ENCODE assay signal across 17 mouse cellular contexts in the genomic region with DNA sequence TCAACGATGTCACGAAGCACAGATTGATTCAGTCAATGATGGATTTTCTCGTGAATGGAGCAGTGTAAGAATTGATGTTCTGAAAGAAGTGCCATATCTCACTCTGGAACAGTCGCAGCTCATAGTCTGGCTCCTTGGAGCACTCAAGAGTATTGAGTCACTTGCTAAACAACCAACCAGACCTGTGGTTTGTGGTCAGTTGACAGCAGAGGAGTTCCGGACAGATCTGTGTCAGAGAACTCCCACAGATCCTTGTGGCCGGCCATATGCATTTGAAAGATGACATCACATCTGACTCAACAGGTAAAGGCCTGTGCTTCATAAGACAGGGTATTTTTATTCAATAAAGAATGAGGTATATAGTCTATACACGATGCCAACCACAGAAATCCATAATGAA. TPM values are rescaled to one million over a fixed set of nuclear protein-coding genes. Genes with fewer than 3 reads are reported as not detected.
"Had no signal": no experiment of that assay in that cellular context is flagged by ENCODE, and none has a peak within 500 bp of the region (broad histone marks: within the 10 kb centered on the region; RNA-seq: fewer than 3 reads in every experiment).

No protein-coding gene starts in this region.

- H3K27me3 ChIP-seq: limb, embryonic 13.5 days; midbrain, embryonic 15.5 days; neural tube, embryonic 12.5 days had no signal

- H3K4me2 ChIP-seq: limb, embryonic 13.5 days; midbrain, embryonic 11.5 days; midbrain, embryonic 15.5 days; neural tube, embryonic 12.5 days had no signal

- H3K4me1 ChIP-seq: limb, embryonic 13.5 days; midbrain, embryonic 15.5 days; neural tube, embryonic 12.5 days had no signal

- DNase-seq: kidney, adult 2 months; kidney, postnatal 36 days; left cerebral cortex, postnatal 4 days; lung, adult 2 months; lung, postnatal 36 days had no signal

- H3K36me3 ChIP-seq: limb, embryonic 13.5 days; midbrain, embryonic 15.5 days had no signal

- H3K4me3 ChIP-seq: limb, embryonic 13.5 days; megakaryocyte, embryonic 14.5 days; midbrain, embryonic 15.5 days; neural tube, embryonic 12.5 days had no signal

- H3K27ac ChIP-seq: kidney, postnatal 0 days; limb, embryonic 13.5 days; liver, embryonic 14.5 days; midbrain, embryonic 15.5 days; neural tube, embryonic 12.5 days; stomach, postnatal 0 days had no signal

- H3K9ac ChIP-seq: limb, embryonic 13.5 days; liver, embryonic 14.5 days; midbrain, embryonic 15.5 days; neural tube, embryonic 12.5 days had no signal

- ATAC-seq: lung, postnatal 0 days; midbrain, embryonic 15.5 days had no signal

- H3K9me3 ChIP-seq: limb, embryonic 13.5 days; midbrain, embryonic 15.5 days; neural tube, embryonic 12.5 days had no signal

RNA-seq across cellular contexts. Expression of gene Odaph, which starts 13.3 kb away (rescaled TPM):
- total RNA-seq: layer of hippocampus, adult 18-20 months; left cerebral cortex, postnatal 4 days; liver, adult 2 months; neutrophil, adult 5-6 weeks had no signal
- polyA plus RNA-seq: kidney, postnatal 0 days; limb, embryonic 13.5 days; liver, adult 2 months; liver, embryonic 14.5 days; lung, adult 2 months; midbrain, embryonic 11.5 days; midbrain, embryonic 15.5 days; neural tube, embryonic 12.5 days had no signal
